Mouse (Mus musculus) kidney, postnatal 4 days (tissue): Measurements from ENCODE around the gene Fn1.
A peak's percentile ranks its signal among the peaks of the same experiment; 100 is the strongest.

ENCODE experiments used
- DNase-seq, 2 experiments: peaks; one replicate each; pipeline ENCODE4 v3.0.0; 2021; ENCODE audit warnings: mixed read lengths in 2 of 2

The Fn1 gene

DNA sequence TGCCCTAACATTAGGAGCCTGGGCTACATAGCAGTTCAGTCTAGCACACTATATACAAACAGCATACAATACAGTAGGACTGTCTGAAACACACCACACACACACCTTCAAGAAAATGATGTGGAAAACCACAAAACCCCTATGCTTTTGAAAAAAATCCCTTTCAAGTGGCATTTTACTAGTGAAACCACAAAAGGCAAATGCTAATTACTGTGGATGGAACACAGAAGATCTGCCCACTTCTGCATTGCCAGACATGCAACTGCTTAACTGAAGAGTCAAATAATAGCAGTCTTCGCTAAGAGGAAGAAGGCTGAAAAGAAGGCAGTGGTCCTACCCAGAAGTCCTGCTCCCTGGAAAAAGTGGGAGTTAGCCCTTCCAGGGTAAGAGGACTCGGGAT lies 58.7 kb downstream of the Fn1 start:
- no peak for DNase-seq

DNA sequence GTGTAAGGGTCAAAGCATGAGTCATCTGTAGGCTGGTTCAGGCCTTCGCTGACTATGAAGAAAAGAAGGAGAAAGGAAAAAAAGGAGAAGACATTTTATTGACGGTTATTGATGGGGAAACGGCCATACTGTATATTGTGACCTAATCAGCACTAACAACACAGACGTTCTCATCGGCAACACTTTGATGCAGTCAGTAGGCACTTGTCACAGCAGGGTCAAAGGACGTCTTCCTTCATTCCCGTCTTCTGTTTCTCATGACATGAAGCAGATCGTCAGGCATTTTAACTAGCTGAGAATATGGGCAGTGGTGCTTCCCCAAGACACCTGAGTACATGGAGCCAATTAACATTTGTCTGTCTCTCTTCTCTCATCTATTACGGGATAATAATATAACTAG lies 59.8 kb downstream of the Fn1 start:
- DNase-seq: no peak

DNA sequence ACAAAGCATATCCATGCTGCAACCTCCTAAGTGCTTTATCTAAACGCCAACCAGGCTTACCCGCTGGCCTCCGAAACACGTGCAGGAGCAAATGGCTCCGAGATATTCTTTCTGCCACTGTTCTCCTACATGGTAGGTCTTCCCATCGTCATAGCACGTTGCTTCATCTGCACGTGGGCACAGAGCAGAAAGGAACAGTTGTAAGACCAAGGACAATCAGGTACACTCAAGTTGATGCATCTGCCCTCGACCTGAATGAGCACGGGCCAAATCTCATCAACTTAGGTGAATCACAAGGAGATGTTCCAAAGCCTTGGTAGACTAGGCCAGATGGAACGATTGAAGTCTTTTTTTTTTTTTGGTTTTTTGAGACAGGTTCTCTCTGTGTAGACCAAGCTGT lies 63.0 kb downstream of the Fn1 start:
- DNase-seq: no peak

DNA sequence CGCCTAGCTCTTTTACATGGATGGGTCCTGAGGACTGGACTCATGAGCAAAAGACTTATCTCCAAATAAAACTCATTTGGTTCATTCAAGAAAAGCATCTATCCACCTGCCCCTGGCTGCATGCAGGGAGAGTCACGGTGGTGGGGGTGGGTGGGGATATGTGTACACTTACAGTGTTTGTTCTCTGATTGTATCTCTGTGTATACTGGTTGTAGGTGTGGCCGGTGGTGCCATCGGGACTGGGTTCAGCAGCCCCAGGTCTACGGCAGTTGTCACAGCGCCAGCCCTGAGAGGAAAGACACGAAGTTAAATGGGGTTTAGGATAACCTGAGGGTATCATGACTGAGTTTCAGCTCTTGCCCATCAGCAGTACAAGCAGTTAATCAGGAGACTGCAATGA lies 66.3 kb downstream of the Fn1 start:
- no peak for DNase-seq

DNA sequence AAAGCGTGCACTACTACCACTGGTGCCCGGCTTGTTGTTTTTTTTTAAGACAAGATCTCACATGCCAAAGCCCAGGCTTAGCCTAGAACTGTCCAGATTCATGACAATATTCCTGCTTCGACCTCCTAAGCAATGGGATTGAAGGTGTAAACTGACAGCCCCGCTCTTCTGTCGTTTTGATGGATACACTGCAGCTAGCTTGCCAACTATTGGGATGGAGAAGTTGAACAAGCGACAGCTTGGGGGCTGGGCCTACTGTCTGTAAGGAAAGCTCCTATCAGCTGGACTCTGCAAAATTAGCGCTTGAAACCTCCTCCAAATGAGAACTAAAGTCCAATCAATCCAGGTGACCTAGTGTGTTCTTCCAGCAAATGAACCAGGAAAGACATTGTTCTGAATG lies 69.1 kb downstream of the Fn1 start:
- no peak for DNase-seq

DNA sequence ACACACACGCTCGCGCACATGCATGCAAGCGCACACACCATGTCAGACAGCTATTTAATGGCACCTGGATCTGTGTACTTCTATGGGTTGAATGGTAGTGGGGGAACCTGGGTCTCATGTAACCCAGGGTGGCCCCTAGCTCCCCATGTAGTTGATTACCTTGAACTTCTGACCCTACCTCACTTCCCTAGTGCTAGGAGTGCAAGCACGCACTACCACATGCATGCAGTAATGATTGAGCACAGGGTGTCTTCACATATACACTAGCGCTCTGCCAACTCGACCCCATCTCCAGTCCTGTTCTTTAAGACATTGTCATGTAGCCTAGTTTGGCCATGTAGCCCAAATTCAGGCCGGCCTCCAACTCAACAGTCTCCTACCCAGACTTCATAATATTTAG lies 69.7 kb downstream of the Fn1 start:
- no peak for DNase-seq

DNA sequence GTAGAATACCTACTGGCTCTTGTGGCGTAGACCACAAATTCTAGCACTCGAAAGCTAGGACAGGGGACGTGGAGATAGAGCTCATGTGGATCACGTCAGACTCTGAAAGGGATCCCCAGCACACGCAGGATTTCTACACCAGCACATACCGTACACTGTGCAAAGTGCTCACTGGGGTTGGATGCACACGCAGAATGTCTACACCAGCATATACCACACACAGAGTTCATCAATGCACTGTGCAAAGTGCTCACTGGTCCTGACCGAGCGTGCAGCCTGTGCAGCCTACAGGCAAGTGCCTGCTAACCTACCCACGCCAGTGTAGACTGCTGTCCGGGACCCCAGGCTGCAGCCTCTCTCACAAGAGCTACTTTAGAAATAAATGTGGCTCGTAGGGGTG lies 72.6 kb downstream of the Fn1 start:
- no peak for DNase-seq

DNA sequence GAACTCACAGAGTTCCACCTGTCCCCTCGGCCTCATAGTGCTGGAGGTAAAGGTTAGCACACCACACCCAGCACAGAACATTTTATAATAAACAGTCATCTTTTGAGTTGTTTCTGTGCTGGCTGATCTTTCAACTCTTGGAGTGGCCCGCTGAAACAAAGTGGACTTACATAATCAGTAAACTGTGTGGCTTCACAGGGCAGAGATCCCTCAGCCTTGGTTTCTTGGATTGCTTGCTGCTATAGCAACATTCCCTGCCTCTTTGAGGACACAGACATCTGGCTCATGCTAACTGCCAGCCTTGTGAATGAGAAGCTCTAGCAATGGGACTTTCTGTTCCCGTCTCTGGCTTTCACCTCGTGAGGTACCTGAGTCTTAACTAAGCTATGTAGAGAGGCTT lies 73.5 kb downstream of the Fn1 start:
- DNase-seq: no peak

DNA sequence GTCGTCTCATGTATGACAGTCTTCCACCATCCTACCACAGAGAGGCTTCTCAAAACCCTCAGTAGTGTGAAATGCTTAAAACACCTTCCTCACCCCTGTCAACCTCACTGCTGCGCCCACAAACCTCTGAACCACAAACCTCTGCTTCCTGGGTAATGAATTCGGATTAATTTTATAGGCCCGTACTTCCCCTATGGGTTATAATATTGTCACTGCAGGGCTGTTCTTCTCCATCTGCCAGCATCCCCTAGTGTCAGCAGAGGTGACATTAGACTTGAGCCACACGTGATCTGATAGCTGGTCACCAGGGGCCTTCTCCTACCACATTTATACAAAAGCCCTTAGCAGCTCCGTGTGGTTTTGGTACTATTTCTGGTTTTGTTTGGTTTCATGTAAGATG lies 76.2 kb downstream of the Fn1 start:
- DNase-seq: no peak

DNA sequence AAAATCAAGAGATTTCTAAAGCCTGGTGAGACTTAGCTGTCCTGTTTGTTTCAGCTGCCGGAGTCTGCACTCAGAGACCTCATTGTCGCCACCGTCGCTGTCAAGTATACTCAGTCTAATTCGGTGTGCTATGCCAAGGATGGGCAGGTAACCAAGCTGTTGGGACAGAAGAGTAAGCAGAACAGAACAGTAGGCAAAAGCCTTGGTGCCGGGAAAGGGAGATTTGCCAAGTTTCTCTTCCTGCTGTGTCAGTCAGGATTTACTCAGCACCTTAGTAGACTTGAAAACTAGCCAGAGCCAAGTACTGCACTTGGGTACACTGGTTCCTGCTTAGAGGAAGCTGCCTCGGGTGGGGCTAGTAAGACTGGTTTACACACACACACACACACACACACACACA lies 77.0 kb downstream of the Fn1 start:
- DNase-seq: no peak

DNA sequence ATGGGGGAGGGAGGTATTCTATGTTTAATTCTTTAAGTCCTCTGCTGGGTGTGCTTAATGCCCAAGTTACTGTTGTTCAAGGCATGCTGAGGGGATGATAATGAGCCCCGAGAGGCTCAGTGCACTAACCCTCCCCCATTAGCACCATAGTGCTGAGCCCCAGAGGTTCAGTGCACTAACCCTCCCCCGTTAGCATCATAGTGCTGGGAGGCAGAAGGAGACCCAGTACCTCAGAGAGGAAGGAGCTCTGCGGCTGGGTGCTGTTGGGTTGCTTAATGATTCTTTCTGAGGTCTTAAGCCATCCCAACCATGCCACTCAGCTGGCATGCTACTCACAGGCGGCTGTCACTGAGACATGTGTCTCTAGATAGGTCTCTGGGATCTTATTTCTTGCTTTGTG lies 82.9 kb downstream of the Fn1 start:
- DNase-seq: no peak

DNA sequence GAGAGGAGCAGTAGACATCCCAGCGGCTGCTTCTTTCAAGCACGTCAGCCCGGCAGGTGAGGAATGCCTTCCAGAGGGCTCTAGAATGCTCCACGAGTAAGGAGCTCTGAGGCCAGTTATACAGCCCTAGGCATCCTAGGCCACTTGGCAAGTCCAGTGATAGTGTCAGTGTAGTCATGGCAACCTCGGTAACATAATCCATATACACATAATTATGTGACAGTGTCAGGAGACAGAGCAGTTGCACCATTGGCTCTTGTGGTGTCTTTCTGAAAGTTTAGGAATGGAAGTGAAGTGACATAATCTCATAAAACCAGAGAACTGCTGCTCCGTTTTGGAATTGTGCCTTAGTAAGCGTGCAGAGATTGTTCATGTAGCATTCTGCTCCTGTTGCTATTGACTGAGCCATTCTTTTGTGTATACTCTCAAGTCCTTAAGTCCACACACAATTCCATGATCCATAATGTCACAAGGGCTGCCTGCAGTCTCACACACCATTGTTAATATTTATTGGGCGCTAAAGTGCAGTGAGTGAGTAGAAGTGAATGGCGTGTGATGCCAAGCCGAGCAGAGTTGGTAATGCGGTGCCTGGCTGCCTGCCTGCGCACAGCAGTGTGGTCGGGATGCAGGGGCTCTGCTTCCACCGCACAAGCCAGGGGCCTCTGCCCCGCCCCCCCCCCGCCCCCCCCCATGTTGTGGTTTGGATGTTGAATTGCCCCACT lies 85.0 kb downstream of the Fn1 start:
- no peak for DNase-seq

DNA sequence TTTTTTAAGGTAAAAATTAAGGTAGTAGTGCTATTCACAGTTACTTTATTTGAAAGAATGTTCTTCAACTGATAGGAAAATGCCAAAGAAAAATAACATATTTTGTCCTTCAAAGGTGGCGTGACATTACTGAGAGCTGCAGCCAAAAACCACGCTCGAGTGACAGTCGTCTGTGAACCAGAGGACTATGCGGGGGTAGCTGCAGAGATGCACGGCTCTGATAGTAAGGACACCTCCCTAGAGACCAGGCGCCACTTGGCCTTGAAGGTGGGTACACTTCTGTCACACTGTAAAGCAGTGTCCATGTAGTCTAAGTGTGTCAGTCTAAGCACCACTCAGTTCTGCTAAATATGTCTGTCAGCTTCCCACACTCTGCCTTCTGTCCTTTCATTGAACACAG lies 88.7 kb downstream of the Fn1 start:
- DNase-seq: no peak

DNA sequence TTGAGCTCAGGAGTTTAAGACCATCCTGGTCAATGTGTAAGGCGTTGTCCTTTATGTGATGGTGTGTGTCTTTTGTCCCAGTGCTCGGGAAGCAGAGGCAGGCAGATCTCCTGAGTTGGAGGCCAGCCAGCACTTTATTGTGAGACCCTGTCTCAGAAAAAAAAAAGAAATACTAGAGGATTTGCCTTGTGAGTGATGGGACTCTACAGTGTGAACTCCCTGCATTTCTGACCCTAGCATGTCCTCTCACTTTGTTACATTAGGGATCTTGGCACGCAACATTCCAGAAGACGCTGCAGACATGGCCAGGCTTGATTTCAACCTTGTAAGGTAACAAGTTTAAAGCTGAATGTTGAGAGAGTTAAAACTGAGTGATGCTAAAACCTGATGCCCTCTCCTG lies 92.4 kb downstream of the Fn1 start:
- no peak for DNase-seq

DNA sequence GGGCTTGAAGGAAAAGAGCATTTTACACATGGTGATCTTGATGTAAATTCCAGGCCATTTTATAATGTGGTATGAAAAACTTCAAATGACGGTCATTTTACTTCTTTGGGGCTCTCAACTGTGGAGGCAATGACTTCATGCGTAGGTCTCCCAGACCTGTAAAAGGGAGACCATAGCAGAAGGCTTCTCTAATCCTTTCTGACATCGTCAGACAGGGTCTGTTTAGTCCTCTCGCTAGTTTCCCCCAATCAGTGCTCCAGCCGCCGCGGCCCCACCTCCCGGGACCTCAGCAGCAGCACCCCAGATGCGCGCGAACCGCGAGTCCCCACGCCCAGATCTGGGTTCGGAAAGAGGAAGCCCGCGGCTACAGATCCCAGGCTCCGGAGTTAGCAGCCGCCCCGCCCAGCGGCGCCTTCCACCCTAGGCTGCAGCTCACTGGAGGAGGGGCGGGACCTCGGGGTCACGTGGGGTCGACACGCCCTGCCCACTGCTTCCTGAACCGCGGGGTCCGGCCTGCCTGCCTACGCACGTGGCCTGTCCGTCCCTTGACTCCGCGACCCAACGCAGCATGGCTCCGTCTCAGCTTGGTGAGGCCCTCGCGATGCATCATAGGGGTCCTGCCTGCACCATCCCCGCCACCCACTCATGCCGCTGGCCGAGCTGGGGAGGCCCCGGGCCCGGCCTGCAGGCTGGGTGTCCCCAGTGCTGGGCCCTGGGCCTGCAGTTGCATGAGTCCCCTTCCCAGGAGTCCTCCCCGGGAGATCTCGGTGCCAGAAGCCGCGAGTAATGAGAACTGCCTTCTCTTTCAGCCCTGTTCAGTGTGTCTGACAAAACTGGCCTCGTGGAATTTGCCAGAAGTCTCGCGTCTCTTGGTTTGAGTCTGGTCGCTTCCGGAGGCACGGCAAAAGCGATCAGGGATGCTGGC lies 96.0 kb downstream of the Fn1 start, which contains the start of gene Atic:
Atic (plus strand) TSS at position 463 of the 925 bp plus-strand sequence.
- DNase-seq: peak; percentile 92 to 96

DNA sequence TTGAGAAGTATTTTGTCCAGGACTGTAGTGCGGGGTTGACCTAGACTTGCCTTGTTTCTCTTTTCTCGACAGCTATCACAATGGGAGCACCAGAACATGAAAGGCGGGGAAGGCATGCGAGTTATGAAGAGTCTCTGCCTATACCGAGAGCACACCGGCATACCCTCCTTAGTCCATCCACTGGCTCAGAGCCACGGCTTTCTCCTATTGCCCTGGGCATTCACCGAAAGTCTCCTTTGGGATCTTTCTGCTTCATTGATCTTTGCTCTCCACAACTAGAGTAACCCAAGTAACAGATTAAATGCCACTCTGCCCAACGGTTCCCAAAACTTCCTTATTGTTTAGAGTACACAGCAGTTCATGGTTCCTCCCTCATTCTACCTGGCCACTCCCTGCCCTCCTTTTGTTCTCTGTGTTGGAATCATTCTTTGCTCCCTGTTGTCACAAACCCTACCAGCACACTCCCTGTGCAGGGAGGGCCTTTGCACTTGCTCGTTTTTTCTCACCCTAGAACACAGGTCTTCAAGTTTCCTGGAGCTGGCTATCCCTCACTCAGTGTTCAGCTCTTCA lies 102.3 kb downstream of the Fn1 start:
- DNase-seq: no peak

DNA sequence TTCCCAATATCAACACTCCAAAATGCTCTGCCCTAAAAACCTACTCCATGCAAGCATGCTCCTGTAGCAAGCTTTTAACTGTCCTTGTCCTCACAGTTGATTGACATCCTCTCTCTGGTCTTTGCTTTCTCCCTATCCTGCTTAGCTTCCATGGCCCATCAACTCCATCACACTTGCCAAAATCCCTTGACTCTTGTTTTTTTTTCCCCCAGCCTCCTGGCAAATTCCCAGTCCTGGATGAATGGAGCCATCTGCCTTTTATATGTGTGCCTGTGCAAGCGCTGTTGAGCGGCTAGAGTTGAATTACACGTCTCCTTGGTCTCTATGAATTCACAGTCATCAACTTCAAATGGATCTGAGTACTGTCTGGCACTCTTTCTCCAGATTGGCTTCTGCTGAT lies 112.6 kb downstream of the Fn1 start:
- peak; percentile 24 to 39 for DNase-seq

DNA sequence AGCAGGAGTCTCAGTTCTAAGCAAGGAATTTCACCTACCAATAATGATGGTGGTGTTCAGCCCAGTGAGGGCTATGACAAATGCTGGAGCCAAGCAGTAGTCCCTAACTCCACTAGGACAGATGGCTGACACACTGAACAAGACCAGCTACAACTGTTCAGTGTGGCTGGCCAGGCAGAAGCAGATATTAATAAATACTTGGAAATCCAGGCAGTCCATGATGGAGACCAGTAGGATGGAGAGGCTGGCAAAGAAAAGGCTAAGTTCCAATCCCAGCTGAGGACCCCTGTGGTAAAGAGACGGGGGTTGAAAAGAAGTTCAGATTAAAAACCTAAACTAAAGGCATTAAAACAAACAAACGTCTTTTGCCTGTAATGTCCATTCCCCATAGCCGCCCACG lies 113.4 kb downstream of the Fn1 start:
- DNase-seq: no peak
